Mouse (Mus musculus): ENCODE measurements around the gene Sh3bgrl2.

GRCm38 (mm10) chr9:83560670-83561069 lies 12.5 kb downstream of the Sh3bgrl2 start:
- TF ChIP-seq CHD2 (IDR thresholded peaks at IDR 0.05; ENCODE audit: low read depth, low read length) (no peak), MAFK (IDR thresholded peaks at IDR 0.05; ENCODE audit: insufficient read depth, low read depth, low read length) (no peak), ZNF384 (IDR thresholded peaks at IDR 0.05; ENCODE audit: low read depth, low read length) (no peak)
